Mouse (Mus musculus) heart, postnatal 0 days (tissue): ENCODE results near the gene 1700001K19Rik. TPM values are rescaled to one million over a fixed set of nuclear protein-coding genes. Genes with fewer than 3 reads are reported as not detected.
"Not testable (repeated sequence)": the region's sequence is repeated elsewhere in the genome, so short reads cannot be mapped to it uniquely, and the experiment has no call there.

ENCODE experiments used
- ATAC-seq: fragments of 200-750 bp; cut with Nextera tagmentation; 2 replicates; pipeline ENCODE4 v1.8.0; 2017; ENCODE audit warnings: low read depth, moderate number of reproducible peaks, moderate library complexity; ENCODE audit not compliant: insufficient read depth
- DNase-seq: peaks from one replicate; pipeline ENCODE4 v3.0.0-alpha.2; 2016; ENCODE audit warnings: low spot score
- H3K27ac ChIP-seq: fragments of 300-500 bp; sonication (generic); 2 replicates; pipeline ENCODE4 v1.5.1; 2014; ENCODE audit warnings: low read depth, mild to moderate bottlenecking
- H3K27me3 ChIP-seq: fragments of 300-500 bp; sonication (generic); 2 replicates; pipeline ENCODE4 v1.6.1; 2014; ENCODE audit warnings: low read length, mixed read lengths; ENCODE audit not compliant: control insufficient read depth, insufficient read depth
- H3K36me3 ChIP-seq: fragments of 300-500 bp; sonication (generic); replicated peaks from 2 replicates; pipeline ENCODE4 v1.6.1; 2014; ENCODE audit warnings: low read length, mixed read lengths; ENCODE audit not compliant: control insufficient read depth, insufficient read depth
- H3K4me1 ChIP-seq: fragments of 300-500 bp; sonication (generic); 2 replicates; pipeline ENCODE4 v1.6.1; 2014; ENCODE audit warnings: antibody characterized with exemption; ENCODE audit not compliant: control insufficient read depth, insufficient read depth
- H3K4me2 ChIP-seq: fragments of 300-500 bp; sonication (generic); 2 replicates; pipeline ENCODE4 v1.6.1; 2014; ENCODE audit warnings: low read depth, mild to moderate bottlenecking, low read length, moderate library complexity
- H3K4me3 ChIP-seq: fragments of 300-500 bp; sonication (generic); 2 replicates; pipeline ENCODE4 v1.5.1; 2014; ENCODE audit warnings: low read depth, low read length
- H3K9ac ChIP-seq: fragments of 300-500 bp; sonication (generic); replicated peaks from 2 replicates; pipeline ENCODE4 v1.6.1; 2014; ENCODE audit warnings: low read depth, low read length, mixed read lengths
- H3K9me3 ChIP-seq: fragments of 300-500 bp; sonication (generic); replicated peaks from 2 replicates; pipeline ENCODE4 v1.6.1; 2016; ENCODE audit warnings: low read length; ENCODE audit not compliant: control insufficient read depth
- CTCF ChIP-seq: IDR thresholded peaks from 2 replicates; pipeline ENCODE4 v1.5.1; 2016; ENCODE audit warnings: antibody characterized with exemption, control low read depth, low read depth
- EP300 ChIP-seq: IDR thresholded peaks from 2 replicates; pipeline ENCODE4 v1.6.1; 2016; ENCODE audit warnings: antibody characterized with exemption, low read depth
- WGBS: fragments of 180-500 bp; shearing (Covaris S2); extraction: QIAGEN DNeasy Blood & Tissue Kit; methylation state at CpG from one replicate; pipeline ENCODE4 v1.1.7; 2014; 5-methylcytosine and 5-hydroxymethylcytosine counted together
- polyA plus RNA-seq: library from polyadenylated mRNA; unstranded; fragments of >200 nt; fragmentation: Nextera tagmentation; extraction: Ambion mirVana; gene quantifications from 2 replicates; pipeline ENCODE4 v1.2.1, GENCODE M21; 2015
- total RNA-seq: library from RNA; depleted of rRNA; stranded (reverse); fragments of >200 nt; gene quantifications from 2 replicates; pipeline ENCODE4 v1.2.3, GENCODE M21; 2014; ENCODE audit warnings: low replicate concordance

1700001K19Rik gene
- total and polyA plus RNA-seq, 2 experiments from 2014 or later, result not detected

GRCm38 (mm10) chr12:110695676-110696171, 13.3 kb upstream of the 1700001K19Rik start:
- Histone ChIP-seq H3K4me3 (peak overlapping the region; percentile 100), H3K36me3 (peaks cover 32% of the 10 kb centered on the region), H3K9ac (peak overlapping the region; percentile 99), H3K27me3 (no peaks in the 10 kb centered on the region), H3K27ac (peak overlapping the region; percentile 96), H3K9me3 (no peaks in the 10 kb centered on the region), H3K4me1 (peaks cover 6% of the 10 kb centered on the region; the same call in 1 of the 2 replicates), H3K4me2 (peak overlapping the region; percentile 69)
- WGBS, result 1% methylated on average over 54 of the region's 55 CpGs
- TF ChIP-seq CTCF (no peak), EP300 (no peak)
- ATAC-seq, result peak; percentile 44
- DNase-seq, result peak; percentile 54

- H3K9ac ChIP-seq, DNase-seq, H3K27me3 ChIP-seq, H3K4me1 ChIP-seq, H3K27ac ChIP-seq, H3K9me3 ChIP-seq, H3K4me2 ChIP-seq, ATAC-seq, H3K4me3 ChIP-seq: not testable (repeated sequence)
- 58% methylated on average over 5 of the region's 5 CpGs for WGBS
- peaks cover 52% of the 10 kb centered on the region for H3K36me3 ChIP-seq
Observed at GRCm38 (mm10) chr12:110693378-110693777, 11.0 kb upstream of the 1700001K19Rik start.

- no peaks in the 10 kb centered on the region for H3K27me3 ChIP-seq
- H3K9ac ChIP-seq, result no peak overlapping the region
- 0 out of 2 replicates have a peak overlapping the region, but pooled peaks have one; percentile 6 for H3K27ac ChIP-seq
- no peaks in the 10 kb centered on the region for H3K9me3 ChIP-seq
- 89% methylated on average over 6 of the region's 6 CpGs for WGBS
- H3K4me3 ChIP-seq, result no peak overlapping the region
- H3K4me1 ChIP-seq, result peaks cover 17% of the 10 kb centered on the region
- no peak for DNase-seq
- H3K4me2 ChIP-seq, result no peak overlapping the region
- peaks cover 52% of the 10 kb centered on the region for H3K36me3 ChIP-seq
- TF ChIP-seq EP300, result no peak
- TF ChIP-seq CTCF, result no peak
- ATAC-seq, result no peak
Observed at GRCm38 (mm10) chr12:110689919-110690643, 7.7 kb upstream of the 1700001K19Rik start.

- not testable (repeated sequence) for ATAC-seq, H3K9ac ChIP-seq, H3K4me3 ChIP-seq, DNase-seq, H3K4me2 ChIP-seq, H3K27me3 ChIP-seq, H3K9me3 ChIP-seq
- H3K4me1 ChIP-seq, result peaks cover 11% of the 10 kb centered on the region
- 89% methylated on average over 3 of the region's 3 CpGs for WGBS
- H3K36me3 ChIP-seq, result peaks cover 46% of the 10 kb centered on the region
- peak overlapping the region; percentile 91 for H3K27ac ChIP-seq
Observed at GRCm38 (mm10) chr12:110688921-110689320, 6.5 kb upstream of the 1700001K19Rik start.

GRCm38 (mm10) chr12:110687894-110688734, 5.7 kb upstream of the 1700001K19Rik start:
- Histone ChIP-seq H3K27ac (peak overlapping the region; percentile 91), H3K4me1 (peaks cover 11% of the 10 kb centered on the region), H3K9me3 (no peaks in the 10 kb centered on the region), H3K4me2 (peak overlapping the region; percentile 19; the same call in 1 of the 2 replicates), H3K36me3 (peaks cover 38% of the 10 kb centered on the region), H3K27me3 (no peaks in the 10 kb centered on the region), H3K9ac (no peak overlapping the region), H3K4me3 (no peak overlapping the region)
- DNase-seq (peak; percentile 91), ATAC-seq (peak; percentile 93)
- no peak for TF ChIP-seq CTCF
- peak; percentile 72 for TF ChIP-seq EP300
- 30% methylated on average over 12 of the region's 12 CpGs for WGBS
